Mouse (Mus musculus) forebrain, embryonic 14.5 days (tissue): ENCODE data around the gene Gna13. TPM values are rescaled to one million over a fixed set of nuclear protein-coding genes. Genes with fewer than 3 reads are reported as not detected.

Experiments
- ATAC-seq: fragments of 200-750 bp; cut with Nextera tagmentation; 2 replicates; pipeline ENCODE4 v1.8.0; 2017; ENCODE audit warnings: mild to moderate bottlenecking, moderate library complexity
- DNase-seq: peaks from one replicate; pipeline ENCODE4 v3.0.0-alpha.2; 2015; ENCODE audit warnings: low spot score
- H3K27ac ChIP-seq: fragments of 300-500 bp; sonication (generic); 2 replicates; pipeline ENCODE4 v1.5.1; 2014; ENCODE audit warnings: low read depth, mild to moderate bottlenecking, control low read depth, low read length, moderate library complexity
- H3K27me3 ChIP-seq: fragments of 300-500 bp; sonication (generic); replicated peaks from 2 replicates; pipeline ENCODE4 v1.6.1; 2014; ENCODE audit warnings: low read length, control low read depth, mixed read lengths; ENCODE audit not compliant: control insufficient read depth, insufficient read depth
- H3K36me3 ChIP-seq: fragments of 300-500 bp; sonication (generic); 2 replicates; pipeline ENCODE4 v1.6.1; 2014; ENCODE audit warnings: low read length, control low read depth; ENCODE audit not compliant: control insufficient read depth, insufficient read depth
- H3K4me1 ChIP-seq: fragments of 300-500 bp; sonication (generic); 2 replicates; pipeline ENCODE4 v1.6.1; 2014; ENCODE audit warnings: antibody characterized with exemption, low read length, control low read depth; ENCODE audit not compliant: control insufficient read depth, insufficient read depth
- H3K4me2 ChIP-seq: fragments of 300-500 bp; sonication (generic); 2 replicates; pipeline ENCODE4 v1.6.1; 2014; ENCODE audit warnings: mild to moderate bottlenecking, control low read depth, low read length
- H3K4me3 ChIP-seq: fragments of 300-500 bp; sonication (generic); 2 replicates; pipeline ENCODE4 v1.5.1; 2014; ENCODE audit warnings: low read depth, low read length, control low read depth
- H3K9ac ChIP-seq: fragments of 300-500 bp; sonication (generic); 2 replicates; pipeline ENCODE4 v1.6.1; 2014; ENCODE audit warnings: mild to moderate bottlenecking, low read length, control low read depth, moderate library complexity
- H3K9me3 ChIP-seq: fragments of 300-500 bp; sonication (generic); replicated peaks from 2 replicates; pipeline ENCODE4 v1.6.1; 2016; ENCODE audit warnings: low read length, control low read depth, mixed read lengths; ENCODE audit not compliant: control insufficient read depth
- WGBS: fragments of 180-500 bp; shearing (Covaris S2); extraction: QIAGEN DNeasy Blood & Tissue Kit; methylation state at CpG from one replicate; pipeline ENCODE4 v1.1.7; 2014; 5-methylcytosine and 5-hydroxymethylcytosine counted together
- polyA plus RNA-seq: library from polyadenylated mRNA; unstranded; fragments of >200 nt; fragmentation: Nextera tagmentation; extraction: Ambion mirVana; gene quantifications from 2 replicates; pipeline ENCODE4 v1.2.1, GENCODE M21; 2014

The Gna13 gene
- polyA plus RNA-seq, 1 experiment from 2014 or later, result 13.7 TPM

- H3K36me3 ChIP-seq, result peaks cover 26% of the 10 kb centered on the region
- ATAC-seq (peak; percentile 46), DNase-seq (no peak)
- peak overlapping the region; percentile 93 for H3K27ac ChIP-seq
- peak overlapping the region; percentile 83 for H3K4me2 ChIP-seq
- H3K4me1 ChIP-seq, result peaks cover 52% of the 10 kb centered on the region
- 3% methylated on average over 49 of the region's 53 CpGs for WGBS
- peak overlapping the region; percentile 87 for H3K4me3 ChIP-seq
- peak overlapping the region; percentile 91 for H3K9ac ChIP-seq
- H3K9me3 ChIP-seq, result no peaks in the 10 kb centered on the region
- no peaks in the 10 kb centered on the region; the same call in 1 of the 2 replicates for H3K27me3 ChIP-seq
Measured at GRCm38 (mm10) chr11:109363191-109364133, 831 bp downstream of the Gna13 start.

GRCm38 (mm10) chr11:109364337-109364736, 1.7 kb downstream of the Gna13 start:
- Histone ChIP-seq H3K4me2 (peak overlapping the region; percentile 83), H3K4me1 (peaks cover 50% of the 10 kb centered on the region), H3K9me3 (no peaks in the 10 kb centered on the region), H3K27me3 (no peaks in the 10 kb centered on the region; the same call in 1 of the 2 replicates), H3K9ac (peak overlapping the region; percentile 46), H3K27ac (no peak overlapping the region), H3K4me3 (peak overlapping the region; percentile 87), H3K36me3 (peaks cover 29% of the 10 kb centered on the region)
- ATAC-seq (no peak), DNase-seq (no peak)
- WGBS, result 30% methylated on average over 2 of the region's 2 CpGs

DNA sequence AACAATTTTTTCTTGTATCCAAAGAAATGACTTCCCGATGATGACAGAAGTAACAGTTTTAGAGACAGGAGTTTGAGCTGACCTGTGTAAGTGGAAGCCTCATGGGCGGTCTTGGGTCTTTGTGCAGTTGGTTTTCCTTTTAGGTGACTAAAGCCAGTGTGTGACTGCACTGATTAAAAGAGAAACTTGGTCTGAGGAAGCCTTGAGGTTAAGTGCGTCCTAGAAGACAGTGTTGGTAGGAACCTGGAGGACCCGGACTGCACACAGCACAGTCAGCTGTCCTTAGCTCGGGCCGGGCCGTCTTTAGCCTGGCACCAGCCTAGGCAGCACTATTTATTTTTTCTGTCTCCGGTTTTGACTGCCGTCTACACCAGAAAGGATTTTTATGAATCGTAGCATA, 2.2 kb downstream of the Gna13 start:
- Histone ChIP-seq H3K36me3 (peaks cover 29% of the 10 kb centered on the region), H3K4me1 (peaks cover 45% of the 10 kb centered on the region), H3K27me3 (no peaks in the 10 kb centered on the region; the same call in 1 of the 2 replicates), H3K4me2 (peak overlapping the region; percentile 83), H3K27ac (no peak overlapping the region), H3K9me3 (no peaks in the 10 kb centered on the region), H3K9ac (peak overlapping the region; percentile 46), H3K4me3 (peak overlapping the region; percentile 87; the same call in 1 of the 2 replicates)
- 81% methylated on average over 10 of the region's 10 CpGs for WGBS
- no peak for DNase-seq
- no peak for ATAC-seq

GRCm38 (mm10) chr11:109365818-109366217, 3.2 kb downstream of the Gna13 start:
- ATAC-seq (no peak), DNase-seq (no peak)
- Histone ChIP-seq H3K36me3 (peaks cover 29% of the 10 kb centered on the region), H3K9me3 (no peaks in the 10 kb centered on the region), H3K4me3 (no peak overlapping the region), H3K4me2 (no peak overlapping the region), H3K4me1 (peaks cover 36% of the 10 kb centered on the region), H3K9ac (no peak overlapping the region), H3K27ac (no peak overlapping the region), H3K27me3 (no peaks in the 10 kb centered on the region; the same call in 1 of the 2 replicates)
- WGBS, result 95% methylated on average over 5 of the region's 5 CpGs

GRCm38 (mm10) chr11:109366802-109367579, 4.4 kb downstream of the Gna13 start:
- Histone ChIP-seq H3K9me3 (no peaks in the 10 kb centered on the region), H3K27me3 (no peaks in the 10 kb centered on the region), H3K27ac (no peak overlapping the region), H3K36me3 (peaks cover 29% of the 10 kb centered on the region), H3K4me2 (no peak overlapping the region), H3K9ac (no peak overlapping the region), H3K4me1 (peaks cover 27% of the 10 kb centered on the region), H3K4me3 (no peak overlapping the region)
- ATAC-seq (no peak), DNase-seq (no peak)
- WGBS, result 87% methylated on average over 15 of the region's 15 CpGs

DNA sequence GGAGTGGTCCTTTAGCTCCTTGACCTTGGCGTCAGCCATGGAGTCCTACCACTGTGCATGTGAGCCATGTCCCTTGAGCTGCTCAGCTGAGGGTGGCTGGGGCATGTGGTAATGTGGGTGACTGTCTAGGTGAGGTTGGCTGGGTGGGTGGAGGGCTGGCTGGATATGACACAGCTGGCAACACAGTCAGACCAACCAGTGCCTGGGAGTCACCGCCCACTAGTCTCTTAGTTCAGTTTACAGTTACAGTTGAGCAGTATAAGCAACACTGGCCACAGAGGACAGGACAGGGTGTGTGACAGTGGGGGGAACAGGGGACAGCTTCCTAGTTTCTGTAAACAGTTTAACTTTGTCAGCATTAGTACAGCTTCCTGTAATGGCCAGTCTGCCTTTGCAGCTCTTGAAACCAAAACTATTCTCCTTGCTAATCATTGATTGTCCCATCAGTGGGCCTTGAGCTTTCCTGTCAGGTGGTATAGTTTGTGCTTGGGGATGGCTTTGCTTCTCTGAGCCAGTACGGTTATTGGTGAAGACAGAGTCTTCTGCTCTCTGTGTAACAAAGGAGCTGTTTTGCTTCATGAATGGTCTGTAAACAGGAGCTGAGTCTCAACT, 6.5 kb downstream of the Gna13 start:
- no peaks in the 10 kb centered on the region for H3K27me3 ChIP-seq
- ATAC-seq (no peak), DNase-seq (no peak)
- no peak overlapping the region for H3K9ac ChIP-seq
- H3K36me3 ChIP-seq, result peaks cover 31% of the 10 kb centered on the region
- peaks cover 23% of the 10 kb centered on the region for H3K4me1 ChIP-seq
- no peaks in the 10 kb centered on the region for H3K9me3 ChIP-seq
- WGBS, result 92% methylated on average over 3 of the region's 3 CpGs
- no peak overlapping the region for H3K4me3 ChIP-seq
- H3K4me2 ChIP-seq, result no peak overlapping the region
- H3K27ac ChIP-seq, result no peak overlapping the region

DNA sequence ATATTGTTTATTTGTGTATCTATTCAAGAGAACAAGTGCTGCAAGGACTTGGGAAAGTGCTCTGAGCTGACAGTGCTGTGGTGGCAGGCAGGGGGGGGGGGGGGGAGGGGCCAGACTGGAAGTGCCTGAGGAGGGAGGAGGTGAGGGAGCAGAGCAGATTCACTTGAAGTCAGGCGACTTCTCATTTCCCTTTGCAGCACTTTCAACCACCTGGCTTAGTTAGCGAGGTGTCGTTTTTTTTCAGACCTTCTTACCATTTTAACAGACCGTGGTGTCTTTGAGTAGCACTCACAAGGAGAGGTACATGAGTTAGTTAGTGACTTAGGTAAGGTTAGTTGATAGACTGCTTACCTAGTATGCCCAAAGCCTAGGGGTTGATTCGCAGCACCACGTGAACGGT, 12.8 kb downstream of the Gna13 start:
- H3K36me3 ChIP-seq, result 0 out of 2 replicates have a peak, but pooled peaks cover 3% of the 10 kb centered on the region
- DNase-seq, result no peak
- no peak for ATAC-seq
- no peaks in the 10 kb centered on the region for H3K27me3 ChIP-seq
- peaks cover 15% of the 10 kb centered on the region for H3K4me1 ChIP-seq
- H3K9ac ChIP-seq, result no peak overlapping the region
- no peak overlapping the region for H3K4me3 ChIP-seq
- no peaks in the 10 kb centered on the region for H3K9me3 ChIP-seq
- no peak overlapping the region for H3K4me2 ChIP-seq
- no peak overlapping the region for H3K27ac ChIP-seq
- 82% methylated on average over 7 of the region's 7 CpGs for WGBS

DNA sequence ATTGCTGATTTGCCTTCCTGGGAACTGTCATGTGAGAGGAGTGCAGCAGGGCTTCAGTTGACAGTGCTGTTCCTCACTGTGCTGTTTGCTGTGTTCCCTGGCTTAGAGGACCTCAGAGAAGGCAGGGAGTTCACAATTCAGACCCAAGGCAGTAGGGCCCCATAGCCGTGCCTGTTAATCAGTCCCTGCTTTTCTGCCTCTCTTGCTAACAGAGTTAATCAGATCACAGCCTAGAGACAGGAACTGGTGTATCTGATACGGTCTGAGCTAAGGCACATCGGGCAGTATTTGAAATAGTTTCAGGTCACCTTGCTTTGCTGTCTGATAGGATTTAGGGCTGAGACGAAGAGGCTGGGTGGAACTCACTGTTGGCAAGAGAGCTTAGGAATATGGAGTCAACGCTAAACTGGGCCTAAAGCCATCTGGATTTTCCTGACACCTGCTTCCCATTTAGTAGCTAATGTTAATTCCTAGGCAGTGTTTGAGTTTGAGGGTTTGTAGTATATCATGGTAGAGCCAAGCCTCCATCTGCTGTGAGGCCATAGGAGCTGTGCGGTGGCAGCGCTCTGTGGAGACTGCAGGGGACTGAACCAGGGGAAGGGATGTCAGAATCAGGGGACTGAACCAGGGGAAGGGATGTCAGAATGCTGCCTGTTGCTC, 14.0 kb downstream of the Gna13 start:
- no peak overlapping the region for H3K27ac ChIP-seq
- H3K27me3 ChIP-seq, result no peaks in the 10 kb centered on the region
- no peaks in the 10 kb centered on the region for H3K9me3 ChIP-seq
- DNase-seq (peak; percentile 66), ATAC-seq (peak; percentile 62)
- 46% methylated on average over 7 of the region's 7 CpGs for WGBS
- no peak overlapping the region for H3K4me3 ChIP-seq
- H3K4me1 ChIP-seq, result peaks cover 15% of the 10 kb centered on the region
- H3K4me2 ChIP-seq, result no peak overlapping the region
- 0 out of 2 replicates have a peak, but pooled peaks cover 3% of the 10 kb centered on the region for H3K36me3 ChIP-seq
- H3K9ac ChIP-seq, result no peak overlapping the region
